Mouse (Mus musculus): ENCODE measurements around the gene Sertad4. TPM values are rescaled to one million over a fixed set of nuclear protein-coding genes. Genes with fewer than 3 reads are reported as not detected.

The Sertad4 gene
- total RNA-seq, 1 experiment: 1.6 TPM

- DNase-seq (ENCODE audit: low read depth, low spot score): no peak
- in situ Hi-C loops (cut with MboI; ENCODE audit: low sequenced_read_pairs in 2 of 2, unreplicated experiment in 2 of 2): no loop called here
- H3K36me3 ChIP-seq (ENCODE audit: control insufficient read depth, insufficient read depth, low read length, poor library complexity, severe bottlenecking): no peaks in the 10 kb centered on the region
- no peak overlapping the region for H3K27ac ChIP-seq (ENCODE audit: insufficient read depth, low read depth, low read length, poor library complexity, severe bottlenecking)
- TF ChIP-seq CHD2 (IDR thresholded peaks at IDR 0.05; ENCODE audit: low read depth, low read length): no peak
- TF ChIP-seq ZC3H11A (IDR thresholded peaks at IDR 0.05; ENCODE audit: borderline replicate concordance, low read depth, low read length): no peak
- TF ChIP-seq HCFC1 (IDR thresholded peaks at IDR 0.05; ENCODE audit: borderline replicate concordance, insufficient read depth, low read length): no peak
- no peak for TF ChIP-seq MAFK (IDR thresholded peaks at IDR 0.05; ENCODE audit: insufficient read depth, low read depth, low read length)
- TF ChIP-seq ZNF384 (IDR thresholded peaks at IDR 0.05; ENCODE audit: low read depth, low read length): no peak
- H3K9ac ChIP-seq (ENCODE audit: insufficient read depth, low read depth, low read length, poor library complexity, severe bottlenecking): no peak overlapping the region
- H3K9me3 ChIP-seq (ENCODE audit: control insufficient read depth, insufficient read depth, low read depth, low read length): no peaks in the 10 kb centered on the region
- no peak overlapping the region for H3K4me3 ChIP-seq (ENCODE audit: insufficient read depth in 1 of 2, low read depth in 1 of 2, low read length in 2 of 2, poor library complexity in 1 of 2, severe bottlenecking in 1 of 2)
- 0 out of 4 replicates have a peak, but pooled peaks cover 0 to 2% of the 10 kb centered on the region in 2 experiments for H3K4me1 ChIP-seq (ENCODE audit: control insufficient read depth in 2 of 2, insufficient read depth in 2 of 2, low read length in 2 of 2, poor library complexity in 1 of 2)
Observed at GRCm38 (mm10) chr1:192814700-192815099, 40.9 kb downstream of the Sertad4 start.

GRCm38 (mm10) chr1:192812758-192813157 lies 42.8 kb downstream of the Sertad4 start:
- Histone ChIP-seq H3K9me3 (ENCODE audit: control insufficient read depth, insufficient read depth, low read depth, low read length) (no peaks in the 10 kb centered on the region), H3K27ac (ENCODE audit: insufficient read depth, low read depth, low read length, poor library complexity, severe bottlenecking) (no peak overlapping the region), H3K4me3 (ENCODE audit: insufficient read depth in 1 of 2, low read depth in 1 of 2, low read length in 2 of 2, poor library complexity in 1 of 2, severe bottlenecking in 1 of 2) (no peak overlapping the region), H3K36me3 (ENCODE audit: control insufficient read depth, insufficient read depth, low read length, poor library complexity, severe bottlenecking) (no peaks in the 10 kb centered on the region), H3K9ac (ENCODE audit: insufficient read depth, low read depth, low read length, poor library complexity, severe bottlenecking) (no peak overlapping the region), H3K4me1 (ENCODE audit: control insufficient read depth in 2 of 2, insufficient read depth in 2 of 2, low read length in 2 of 2, poor library complexity in 1 of 2) (0 out of 4 replicates have a peak, but pooled peaks cover 0 to 2% of the 10 kb centered on the region in 2 experiments)
- no peak for DNase-seq (ENCODE audit: low read depth, low spot score)
- in situ Hi-C loops (cut with MboI; ENCODE audit: low sequenced_read_pairs in 2 of 2, unreplicated experiment in 2 of 2): no loop called here
- no peak for TF ChIP-seq ZC3H11A (IDR thresholded peaks at IDR 0.05; ENCODE audit: borderline replicate concordance, low read depth, low read length)
- no peak for TF ChIP-seq MAFK (IDR thresholded peaks at IDR 0.05; ENCODE audit: insufficient read depth, low read depth, low read length)
- no peak for TF ChIP-seq CHD2 (IDR thresholded peaks at IDR 0.05; ENCODE audit: low read depth, low read length)
- no peak for TF ChIP-seq ZNF384 (IDR thresholded peaks at IDR 0.05; ENCODE audit: low read depth, low read length)
- no peak for TF ChIP-seq HCFC1 (IDR thresholded peaks at IDR 0.05; ENCODE audit: borderline replicate concordance, insufficient read depth, low read length)

- no peak for DNase-seq (ENCODE audit: low read depth, low spot score)
- Histone ChIP-seq H3K27ac (ENCODE audit: insufficient read depth, low read depth, low read length, poor library complexity, severe bottlenecking) (no peak overlapping the region), H3K9ac (ENCODE audit: insufficient read depth, low read depth, low read length, poor library complexity, severe bottlenecking) (no peak overlapping the region), H3K36me3 (ENCODE audit: control insufficient read depth, insufficient read depth, low read length, poor library complexity, severe bottlenecking) (no peaks in the 10 kb centered on the region), H3K4me1 (ENCODE audit: control insufficient read depth in 2 of 2, insufficient read depth in 2 of 2, low read length in 2 of 2, poor library complexity in 1 of 2) (0 out of 4 replicates have a peak, but pooled peaks cover 0 to 2% of the 10 kb centered on the region in 2 experiments), H3K4me3 (ENCODE audit: insufficient read depth in 1 of 2, low read depth in 1 of 2, low read length in 2 of 2, poor library complexity in 1 of 2, severe bottlenecking in 1 of 2) (no peak overlapping the region), H3K9me3 (ENCODE audit: control insufficient read depth, insufficient read depth, low read depth, low read length) (no peaks in the 10 kb centered on the region)
- in situ Hi-C loops (cut with MboI; ENCODE audit: low sequenced_read_pairs in 2 of 2, unreplicated experiment in 2 of 2): no loop called here
- TF ChIP-seq ZNF384 (IDR thresholded peaks at IDR 0.05; ENCODE audit: low read depth, low read length) (no peak), CHD2 (IDR thresholded peaks at IDR 0.05; ENCODE audit: low read depth, low read length) (no peak), MAFK (IDR thresholded peaks at IDR 0.05; ENCODE audit: insufficient read depth, low read depth, low read length) (no peak), ZC3H11A (IDR thresholded peaks at IDR 0.05; ENCODE audit: borderline replicate concordance, low read depth, low read length) (no peak), HCFC1 (IDR thresholded peaks at IDR 0.05; ENCODE audit: borderline replicate concordance, insufficient read depth, low read length) (no peak)
Observed at GRCm38 (mm10) chr1:192812290-192812689, 43.3 kb downstream of the Sertad4 start.

GRCm38 (mm10) chr1:192806168-192807157 lies 49.1 kb downstream of the Sertad4 start:
- no peak for TF ChIP-seq ZNF384 (IDR thresholded peaks at IDR 0.05; ENCODE audit: low read depth, low read length)
- no peak for TF ChIP-seq ZC3H11A (IDR thresholded peaks at IDR 0.05; ENCODE audit: borderline replicate concordance, low read depth, low read length)
- no peak for TF ChIP-seq MAFK (IDR thresholded peaks at IDR 0.05; ENCODE audit: insufficient read depth, low read depth, low read length)
- no peak for TF ChIP-seq HCFC1 (IDR thresholded peaks at IDR 0.05; ENCODE audit: borderline replicate concordance, insufficient read depth, low read length)
- TF ChIP-seq CHD2 (IDR thresholded peaks at IDR 0.05; ENCODE audit: low read depth, low read length): no peak
- in situ Hi-C loops (cut with MboI; ENCODE audit: low sequenced_read_pairs in 2 of 2, unreplicated experiment in 2 of 2): no loop called here
- H3K9ac ChIP-seq (ENCODE audit: insufficient read depth, low read depth, low read length, poor library complexity, severe bottlenecking): no peak overlapping the region
- no peak overlapping the region for H3K4me3 ChIP-seq (ENCODE audit: insufficient read depth in 1 of 2, low read depth in 1 of 2, low read length in 2 of 2, poor library complexity in 1 of 2, severe bottlenecking in 1 of 2)
- no peak for DNase-seq (ENCODE audit: low read depth, low spot score)
- no peak overlapping the region for H3K27ac ChIP-seq (ENCODE audit: insufficient read depth, low read depth, low read length, poor library complexity, severe bottlenecking)
- no peaks in the 10 kb centered on the region for H3K36me3 ChIP-seq (ENCODE audit: control insufficient read depth, insufficient read depth, low read length, poor library complexity, severe bottlenecking)
- H3K4me1 ChIP-seq (ENCODE audit: control insufficient read depth in 2 of 2, insufficient read depth in 2 of 2, low read length in 2 of 2, poor library complexity in 1 of 2): peaks cover 0 to 9% of the 10 kb centered on the region in 2 experiments; a peak in 2 of 4 replicates
- no peaks in the 10 kb centered on the region for H3K9me3 ChIP-seq (ENCODE audit: control insufficient read depth, insufficient read depth, low read depth, low read length)

All from ES-E14 (cell line).